8 mouse cellular contexts compared by ENCODE assay signal in genomic region chr5:24603431-24604010, GRCm38 (mm10). TPM values are rescaled to one million over a fixed set of nuclear protein-coding genes. Genes with fewer than 3 reads are reported as not detected.
A peak's percentile ranks its signal among the peaks of the same experiment; 100 is the strongest.
DNase-seq lines count a peak whose midpoint lies in the region; ATAC-seq and TF ChIP-seq lines count a peak whose summit lies in the region.
"Had no signal": no experiment of that assay in that cellular context is flagged by ENCODE, and none has a peak within 500 bp of the region (broad histone marks: within the 10 kb centered on the region; RNA-seq: fewer than 3 reads in every experiment).

No protein-coding gene starts in this region.

- 55% methylated on average over 8 of the region's 8 CpGs for WGBS in lung, embryonic 14.5 days
- WGBS in forebrain, embryonic 14.5 days = 58% methylated on average over 8 of the region's 8 CpGs
- WGBS in intestine, embryonic 15.5 days = 64% methylated on average over 8 of the region's 8 CpGs
- WGBS in olfactory bulb, adult 2 months = 76% methylated on average over 8 of the region's 8 CpGs

- ATAC-seq in lung, embryonic 14.5 days (ENCODE audit: insufficient read depth) = no peak
- no peak for ATAC-seq in forebrain, embryonic 14.5 days
- no peak for ATAC-seq in intestine, embryonic 15.5 days

- H3K4me2 ChIP-seq in lung, embryonic 14.5 days = peak overlapping the region; percentile 94
- H3K4me2 ChIP-seq in forebrain, embryonic 14.5 days (ENCODE audit: low read length) = peak overlapping the region; percentile 94
- H3K4me2 ChIP-seq in intestine, embryonic 15.5 days (replicated peaks) = peak overlapping the region; percentile 87

- H3K27me3 ChIP-seq in lung, embryonic 14.5 days (ENCODE audit: insufficient read depth, low read length) = peaks cover 6% of the 10 kb centered on the region; the same call in 1 of the 2 replicates
- H3K27me3 ChIP-seq in forebrain, embryonic 14.5 days (replicated peaks; ENCODE audit: control insufficient read depth, insufficient read depth, low read length) = no peaks in the 10 kb centered on the region
- peaks cover 6% of the 10 kb centered on the region; the same call in 1 of the 2 replicates for H3K27me3 ChIP-seq in intestine, embryonic 15.5 days (replicated peaks)

- TF ChIP-seq CTCF in lung, embryonic 14.5 days (IDR thresholded peaks at IDR 0.05; ENCODE audit: low read depth) = no peak
- no peak for TF ChIP-seq CTCF in olfactory bulb, adult 2 months (IDR thresholded peaks at IDR 0.05; ENCODE audit: insufficient read depth, low read depth, low read length)

- no peaks in the 10 kb centered on the region for H3K9me3 ChIP-seq in lung, embryonic 14.5 days (ENCODE audit: low read depth, low read length)
- no peaks in the 10 kb centered on the region for H3K9me3 ChIP-seq in forebrain, embryonic 14.5 days (replicated peaks; ENCODE audit: control insufficient read depth, low read length)
- no peaks in the 10 kb centered on the region for H3K9me3 ChIP-seq in intestine, embryonic 15.5 days

- peak overlapping the region; percentile 100 for H3K27ac ChIP-seq in lung, embryonic 14.5 days (ENCODE audit: low read depth)
- peak overlapping the region; percentile 99 for H3K27ac ChIP-seq in forebrain, embryonic 14.5 days (ENCODE audit: low read depth, low read length)
- peak overlapping the region; percentile 99 for H3K27ac ChIP-seq in intestine, embryonic 15.5 days
- H3K27ac ChIP-seq in olfactory bulb, adult 2 months (ENCODE audit: insufficient read depth, low read depth, low read length) = peak overlapping the region; percentile 91

- DNase-seq in lung, embryonic 14.5 days = no peak
- no peak for DNase-seq in lung, postnatal 14 days
- no peak for DNase-seq in forebrain, embryonic 14.5 days (ENCODE audit: low spot score)
- no peak for DNase-seq in layer of hippocampus, postnatal 25 days (ENCODE audit: extremely low spot score in 1 of 2, low spot score in 1 of 2)
- DNase-seq in right cerebral cortex, adult 18-20 months = no peak

- H3K4me3 ChIP-seq in lung, embryonic 14.5 days (ENCODE audit: low read depth, low read length) = peak overlapping the region; percentile 73
- H3K4me3 ChIP-seq in forebrain, embryonic 14.5 days (ENCODE audit: low read depth, low read length) = peak overlapping the region; percentile 57; the same call in 1 of the 2 replicates
- H3K4me3 ChIP-seq in intestine, embryonic 15.5 days (replicated peaks) = peak overlapping the region; percentile 64; the same call in 1 of the 2 replicates
- H3K4me3 ChIP-seq in olfactory bulb, adult 2 months (ENCODE audit: insufficient read depth, low read depth, low read length) = no peak overlapping the region

- peak overlapping the region; percentile 69; the same call in 1 of the 2 replicates for H3K9ac ChIP-seq in lung, embryonic 14.5 days
- peak overlapping the region; percentile 84 for H3K9ac ChIP-seq in forebrain, embryonic 14.5 days (ENCODE audit: low read length)
- peak overlapping the region; percentile 23; the same call in 1 of the 2 replicates for H3K9ac ChIP-seq in intestine, embryonic 15.5 days

- H3K4me1 ChIP-seq in lung, embryonic 14.5 days (ENCODE audit: insufficient read depth) = peaks cover 33% of the 10 kb centered on the region
- peaks cover 68% of the 10 kb centered on the region for H3K4me1 ChIP-seq in forebrain, embryonic 14.5 days (ENCODE audit: control insufficient read depth, insufficient read depth, low read length)
- H3K4me1 ChIP-seq in intestine, embryonic 15.5 days (replicated peaks) = peaks cover 56% of the 10 kb centered on the region
- H3K4me1 ChIP-seq in olfactory bulb, adult 2 months (ENCODE audit: control insufficient read depth, insufficient read depth, low read length) = peaks cover 61% of the 10 kb centered on the region

- TF ChIP-seq POLR2A in olfactory bulb, adult 2 months (IDR thresholded peaks at IDR 0.05; ENCODE audit: insufficient read depth, low read depth, low read length) = no peak

- H3K36me3 ChIP-seq in lung, embryonic 14.5 days (ENCODE audit: insufficient read depth) = no peaks in the 10 kb centered on the region
- H3K36me3 ChIP-seq in forebrain, embryonic 14.5 days (ENCODE audit: control insufficient read depth, insufficient read depth, low read length) = no peaks in the 10 kb centered on the region
- H3K36me3 ChIP-seq in intestine, embryonic 15.5 days = no peaks in the 10 kb centered on the region

RNA-seq across cellular contexts. Expression of gene Chpf2, which starts 17.0 kb away (rescaled TPM):
- polyA plus RNA-seq in lung, embryonic 14.5 days (2014; fragmentation: Nextera tagmentation; extraction: Ambion mirVana) = 12.2 and 14.2 TPM in 2 replicates
- polyA plus RNA-seq in forebrain, embryonic 14.5 days (2014; fragmentation: Nextera tagmentation; extraction: Ambion mirVana) = 10.6 and 13.8 TPM in 2 replicates
- polyA plus RNA-seq in intestine, embryonic 15.5 days (2015; fragmentation: Nextera tagmentation; extraction: Ambion mirVana) = 14.7 and 16.0 TPM in 2 replicates
- not detected in 2 replicates for polyA plus RNA-seq in olfactory bulb, adult 2 months (2012; ENCODE audit: insufficient read depth, insufficient read length, low replicate concordance, missing spikeins)
- 10 to 100 TPM; 55.5 to 79.0 TPM for total RNA-seq in layer of hippocampus, postnatal 25 days (2021)

RNA-seq across cellular contexts. Expression of gene Smarcd3, which starts 20.7 kb away (rescaled TPM):
- 37.2 and 39.1 TPM in 2 replicates for polyA plus RNA-seq in lung, embryonic 14.5 days (2014; fragmentation: Nextera tagmentation; extraction: Ambion mirVana)
- 170 and 177 TPM in 2 replicates for polyA plus RNA-seq in forebrain, embryonic 14.5 days (2014; fragmentation: Nextera tagmentation; extraction: Ambion mirVana)
- 15.5 and 18.4 TPM in 2 replicates for polyA plus RNA-seq in intestine, embryonic 15.5 days (2015; fragmentation: Nextera tagmentation; extraction: Ambion mirVana)
- polyA plus RNA-seq in olfactory bulb, adult 2 months (2012; ENCODE audit: insufficient read depth, insufficient read length, low replicate concordance, missing spikeins) = not detected in 2 replicates
- total RNA-seq in layer of hippocampus, postnatal 25 days (2021) = 10 to 100 TPM; 91.4 to 93.2 TPM

RNA-seq across cellular contexts. Expression of gene Abcf2, which starts 26.3 kb away (rescaled TPM):
- 119 and 120 TPM in 2 replicates for polyA plus RNA-seq in lung, embryonic 14.5 days (2014; fragmentation: Nextera tagmentation; extraction: Ambion mirVana)
- 111 and 112 TPM in 2 replicates for polyA plus RNA-seq in forebrain, embryonic 14.5 days (2014; fragmentation: Nextera tagmentation; extraction: Ambion mirVana)
- 86.0 and 87.1 TPM in 2 replicates for polyA plus RNA-seq in intestine, embryonic 15.5 days (2015; fragmentation: Nextera tagmentation; extraction: Ambion mirVana)
- polyA plus RNA-seq in olfactory bulb, adult 2 months (2012; ENCODE audit: insufficient read depth, insufficient read length, low replicate concordance, missing spikeins) = not detected in 2 replicates
- 10 to 100 TPM; 72.6 to 80.0 TPM for total RNA-seq in layer of hippocampus, postnatal 25 days (2021)

RNA-seq across cellular contexts. Expression of gene 4931409K22Rik, which starts 46.9 kb away (rescaled TPM):
- not detected in 2 replicates for polyA plus RNA-seq in lung, embryonic 14.5 days (2014; fragmentation: Nextera tagmentation; extraction: Ambion mirVana)
- 0.06 and 0.09 TPM in 2 replicates for polyA plus RNA-seq in forebrain, embryonic 14.5 days (2014; fragmentation: Nextera tagmentation; extraction: Ambion mirVana)
- polyA plus RNA-seq in intestine, embryonic 15.5 days (2015; fragmentation: Nextera tagmentation; extraction: Ambion mirVana) = 0.05 and 0.08 TPM in 2 replicates
- polyA plus RNA-seq in olfactory bulb, adult 2 months (2012; ENCODE audit: insufficient read depth, insufficient read length, low replicate concordance, missing spikeins) = not detected in 2 replicates
- total RNA-seq in layer of hippocampus, postnatal 25 days (2021) = not detected
- total RNA-seq: heart, postnatal 10 days had no signal

Comparison
In these comparisons a context has a peak if more than half of its experiments do, and no peak if none do; other contexts are left out.
1. H3K9ac ChIP-seq: peak in every context shown above with its lines; median percentile 84 in forebrain, embryonic 14.5 days; 69 in lung, embryonic 14.5 days; 23 in intestine, embryonic 15.5 days.
2. RNA of gene Chpf2, which starts 17.0 kb away (polyA plus RNA-seq): 14.7 to 16.0 TPM in intestine, embryonic 15.5 days, 12.2 to 14.2 TPM in lung, embryonic 14.5 days and 10.6 to 13.8 TPM in forebrain, embryonic 14.5 days; not detected in olfactory bulb, adult 2 months; every median in the first group is over 10 times any median in the second.
3. Peak in every context shown above with its lines, with median percentiles within 50 percentile points of each other: H3K27ac ChIP-seq and H3K4me2 ChIP-seq.